Mouse (Mus musculus) olfactory bulb, adult 2 months (tissue): ENCODE measurements around the gene Abcd4. TPM values are rescaled to one million over a fixed set of nuclear protein-coding genes. Genes with fewer than 3 reads are reported as not detected.

Experiments used
- H3K27ac ChIP-seq: fragments of 200-500 bp; 2 replicates; pipeline ENCODE4 v1.5.1; 2012; ENCODE audit warnings: low read depth, low read length; ENCODE audit not compliant: insufficient read depth
- H3K4me1 ChIP-seq: fragments of 200-500 bp; 2 replicates; pipeline ENCODE4 v1.6.1; 2012; ENCODE audit warnings: low read length; ENCODE audit not compliant: control insufficient read depth, insufficient read depth
- H3K4me3 ChIP-seq: fragments of 200-500 bp; 2 replicates; pipeline ENCODE4 v1.5.1; 2012; ENCODE audit warnings: mild to moderate bottlenecking, low read depth, low read length, moderate library complexity; ENCODE audit not compliant: insufficient read depth
- CTCF ChIP-seq: fragments of 200-500 bp; IDR thresholded peaks from 2 replicates; pipeline ENCODE4 v1.5.1; 2012; ENCODE audit warnings: low read depth, mild to moderate bottlenecking, low read length, moderate library complexity; ENCODE audit not compliant: insufficient read depth
- POLR2A ChIP-seq: fragments of 200-500 bp; IDR thresholded peaks from 2 replicates; pipeline ENCODE4 v1.6.1; 2012; ENCODE audit warnings: mild to moderate bottlenecking, low read depth, low read length, moderate library complexity; ENCODE audit not compliant: insufficient read depth
- WGBS: fragments of 180-500 bp; shearing (Covaris S2); methylation state at CpG from one replicate; pipeline ENCODE4 v1.1.7; 2018; 5-methylcytosine and 5-hydroxymethylcytosine counted together
- polyA plus RNA-seq: library from polyadenylated mRNA; stranded (reverse); fragments of >200 nt; gene quantifications from 2 replicates; pipeline ENCODE4 v1.2.4, GENCODE M21; 2012; ENCODE audit warnings: low replicate concordance; ENCODE audit not compliant: missing spikeins, insufficient read depth, insufficient read length

The Abcd4 gene
- polyA plus RNA-seq, 1 experiment, result not detected

DNA sequence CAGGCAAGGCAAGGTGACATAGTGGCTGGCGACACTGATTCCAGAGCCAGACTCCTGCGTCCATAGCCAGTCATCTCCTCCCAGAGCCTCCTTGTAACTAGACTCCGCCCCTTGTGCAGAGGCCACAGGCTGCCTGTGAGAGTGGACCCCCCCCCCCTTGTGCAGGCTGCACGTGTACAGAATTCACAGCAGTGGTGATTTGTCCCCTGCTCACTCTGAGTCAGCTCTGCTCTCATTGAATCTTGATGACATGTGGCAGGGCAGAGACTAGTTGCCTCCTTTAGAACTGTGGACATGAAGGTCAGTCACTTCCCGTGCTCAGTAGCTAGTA is 38.8 kb downstream of the Abcd4 start:
- no peak overlapping the region for H3K27ac ChIP-seq
- 33% methylated on average over 5 of the region's 5 CpGs for WGBS
- H3K4me1 ChIP-seq, result no peaks in the 10 kb centered on the region
- TF ChIP-seq POLR2A (no peak), CTCF (no peak)
- H3K4me3 ChIP-seq, result no peak overlapping the region

DNA sequence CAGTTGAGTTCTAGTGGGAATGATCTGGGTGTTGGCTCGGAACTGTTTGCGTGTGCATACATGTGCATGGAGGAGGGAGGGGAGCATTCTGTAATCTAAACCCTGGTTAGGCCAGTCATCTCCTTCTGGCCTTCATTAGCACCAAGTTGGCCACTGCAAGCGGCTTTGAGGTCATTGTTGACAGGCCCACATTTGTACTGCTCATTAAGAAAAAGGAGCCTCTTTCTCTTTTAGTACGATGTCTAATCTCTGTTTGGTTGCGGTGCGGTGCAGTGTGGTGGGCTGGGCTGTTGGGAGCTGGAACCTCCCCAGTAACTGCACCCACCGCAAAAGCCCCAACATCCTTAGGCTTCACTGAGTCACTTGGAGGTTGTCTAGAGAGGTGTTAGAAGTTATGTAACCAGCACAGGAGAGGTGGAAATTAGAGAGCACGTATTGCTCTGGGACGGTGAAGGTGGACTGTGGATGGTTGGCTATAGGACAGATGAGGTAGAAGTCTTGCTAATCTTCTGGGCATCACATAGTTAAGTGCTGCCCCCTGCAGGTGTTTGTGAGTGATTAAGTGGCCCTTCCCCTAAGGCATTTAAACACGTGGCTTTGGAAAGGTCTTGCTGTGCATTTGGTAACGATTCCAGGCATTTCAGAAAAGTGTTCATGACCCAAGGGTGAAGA is 39.3 kb downstream of the Abcd4 start:
- 64% methylated on average over 11 of the region's 11 CpGs for WGBS
- TF ChIP-seq POLR2A (no peak), CTCF (no peak)
- no peaks in the 10 kb centered on the region for H3K4me1 ChIP-seq
- no peak overlapping the region for H3K27ac ChIP-seq
- no peak overlapping the region for H3K4me3 ChIP-seq

DNA sequence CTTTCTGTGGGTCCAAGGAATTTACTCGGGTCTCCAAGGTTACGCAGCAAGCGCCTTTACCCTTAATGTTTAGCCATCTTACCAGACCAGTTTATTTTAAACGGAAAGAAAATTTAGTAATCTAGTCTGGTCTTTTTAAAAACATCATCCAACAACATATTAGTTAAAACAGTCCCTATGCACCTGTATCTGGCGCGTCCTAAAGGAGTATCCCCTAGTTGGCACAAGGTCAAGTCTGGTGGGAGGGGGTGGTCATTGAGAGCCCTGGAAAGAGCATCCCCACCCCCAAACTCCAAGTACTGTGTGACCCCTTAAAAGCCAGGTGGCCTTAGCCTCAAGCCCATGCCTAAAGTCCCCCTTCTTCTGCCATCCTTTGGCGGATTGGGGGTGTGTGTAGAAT is 44.1 kb downstream of the Abcd4 start:
- Histone ChIP-seq H3K4me3 (no peak overlapping the region), H3K4me1 (peaks cover 18% of the 10 kb centered on the region), H3K27ac (no peak overlapping the region)
- TF ChIP-seq POLR2A (no peak), CTCF (no peak)
- WGBS, result 28% methylated on average over 7 of the region's 7 CpGs

DNA sequence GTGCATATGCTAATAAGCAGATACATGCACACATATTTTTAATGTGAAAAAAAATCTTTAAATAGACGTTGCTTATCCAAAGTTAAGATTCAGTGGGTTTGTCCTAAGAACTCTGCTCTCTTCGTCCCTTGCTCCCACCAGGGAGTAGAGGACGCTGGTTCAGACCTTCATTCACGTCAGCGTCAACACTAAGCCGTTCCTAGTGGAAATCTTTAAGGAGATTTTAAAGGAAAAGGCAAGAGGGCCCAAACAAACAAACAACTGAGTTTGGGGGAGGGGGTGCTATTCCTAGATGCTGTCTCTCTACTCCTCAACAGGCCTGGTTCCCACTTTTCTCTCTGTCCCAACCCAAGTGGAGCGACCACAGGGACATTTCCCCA is 44.9 kb downstream of the Abcd4 start:
- no peak for TF ChIP-seq POLR2A
- TF ChIP-seq CTCF, result no peak
- 25% methylated on average over 7 of the region's 7 CpGs for WGBS
- no peak overlapping the region for H3K27ac ChIP-seq
- H3K4me3 ChIP-seq, result no peak overlapping the region
- H3K4me1 ChIP-seq, result peaks cover 18% of the 10 kb centered on the region

GRCm38 (mm10) chr12:84571466-84572340 is 45.5 kb downstream of the Abcd4 start:
- H3K4me1 ChIP-seq, result peaks cover 18% of the 10 kb centered on the region
- 9% methylated on average over 43 of the region's 43 CpGs for WGBS
- TF ChIP-seq CTCF (no peak), POLR2A (no peak)

GRCm38 (mm10) chr12:84570694-84571415 is 46.4 kb downstream of the Abcd4 start:
- no peak overlapping the region for H3K4me3 ChIP-seq
- WGBS, result 10% methylated on average over 34 of the region's 34 CpGs
- peaks cover 18% of the 10 kb centered on the region for H3K4me1 ChIP-seq
- H3K27ac ChIP-seq, result no peak overlapping the region
- TF ChIP-seq CTCF (no peak), POLR2A (no peak)

More at GRCm38 (mm10) chr12:84571466-84572340, 45.5 kb downstream of the Abcd4 start:
- Histone ChIP-seq H3K27ac (no peak overlapping the region), H3K4me3 (no peak overlapping the region)

DNA sequence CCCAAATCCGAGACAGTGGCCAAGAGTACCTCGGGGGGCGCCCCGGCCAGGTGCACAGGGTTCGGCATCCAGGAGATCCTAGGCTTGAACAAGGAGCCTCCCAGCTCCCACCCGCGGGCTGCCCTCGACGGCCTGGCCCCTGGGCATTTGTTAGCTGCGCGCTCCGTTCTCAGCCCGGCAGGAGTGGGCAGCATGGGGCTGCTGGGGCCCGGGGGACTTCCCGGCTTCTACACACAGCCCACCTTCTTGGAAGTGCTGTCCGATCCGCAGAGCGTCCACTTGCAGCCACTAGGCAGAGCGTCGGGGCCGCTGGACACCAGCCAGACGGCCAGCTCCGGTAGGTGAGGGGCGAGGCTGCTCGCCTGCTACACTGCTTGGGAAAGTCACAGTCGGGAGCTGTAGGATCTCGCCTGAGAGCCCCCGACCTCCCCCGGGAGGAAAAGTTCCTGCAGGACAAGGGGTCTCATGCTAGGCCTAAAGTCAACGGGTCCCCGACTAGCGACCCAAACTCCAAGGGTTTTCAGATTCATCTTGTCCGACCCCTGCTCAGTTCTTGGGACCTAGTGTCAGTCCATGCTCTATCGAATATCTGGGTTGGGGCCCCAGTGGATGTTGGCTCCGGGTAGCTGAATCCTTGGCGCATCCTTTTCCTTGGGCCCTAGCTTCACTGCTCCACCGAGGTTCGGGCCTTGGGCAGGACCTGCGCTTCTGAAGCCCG is 47.1 kb downstream of the Abcd4 start:
- TF ChIP-seq CTCF (no peak), POLR2A (no peak)
- WGBS, result 4% methylated on average over 40 of the region's 40 CpGs
- Histone ChIP-seq H3K27ac (no peak overlapping the region), H3K4me3 (no peak overlapping the region), H3K4me1 (peaks cover 18% of the 10 kb centered on the region)

GRCm38 (mm10) chr12:84569336-84569970 is 47.8 kb downstream of the Abcd4 start, which contains the start of gene Vsx2:
TSS of gene Vsx2 (plus strand) at chr12:84569762.
- Histone ChIP-seq H3K4me1 (peaks cover 18% of the 10 kb centered on the region), H3K4me3 (no peak within 1 kb of the TSS), H3K27ac (no peak within 1 kb of the TSS)
- 16% methylated on average over 25 of the region's 25 CpGs for WGBS
- TF ChIP-seq CTCF, result no peak
- TF ChIP-seq POLR2A, result no peak
